Mouse (Mus musculus) heart, adult 2 months (tissue): Measurements from ENCODE around the gene Snx11. TPM values are rescaled to one million over a fixed set of nuclear protein-coding genes. Genes with fewer than 3 reads are reported as not detected.
"Not testable (repeated sequence)": the region's sequence is repeated elsewhere in the genome, so short reads cannot be mapped to it uniquely, and the experiment has no call there.

Experiments used
- DNase-seq, 2 experiments: peaks; one replicate each; pipeline ENCODE4 v3.0.0; 2021
- H3K27ac ChIP-seq: fragments of 200-600 bp; 2 replicates; pipeline ENCODE4 v1.8.1; 2022
- H3K27me3 ChIP-seq: fragments of 200-500 bp; 2 replicates; pipeline ENCODE4 v1.6.1; 2012; ENCODE audit warnings: mild to moderate bottlenecking, low read length, inconsistent platforms, mixed read lengths; ENCODE audit not compliant: control insufficient read depth, insufficient read depth
- H3K36me3 ChIP-seq: fragments of 200-500 bp; 2 replicates; pipeline ENCODE4 v1.6.1; 2012; ENCODE audit warnings: low read length, inconsistent platforms; ENCODE audit not compliant: control insufficient read depth, insufficient read depth
- H3K4me1 ChIP-seq: fragments of 200-500 bp; 2 replicates; pipeline ENCODE4 v1.6.1; 2011; ENCODE audit warnings: low read length; ENCODE audit not compliant: control insufficient read depth, insufficient read depth
- H3K4me3 ChIP-seq: fragments of 200-600 bp; 2 replicates; pipeline ENCODE4 v1.8.1; 2022
- H3K79me2 ChIP-seq: fragments of 200-500 bp; replicated peaks from 2 replicates; pipeline ENCODE4 v1.6.1; 2012; ENCODE audit warnings: mild to moderate bottlenecking, inconsistent platforms, low read length, moderate library complexity, mixed read lengths; ENCODE audit not compliant: control insufficient read depth, insufficient read depth
- H3K9ac ChIP-seq: fragments of 200-500 bp; 2 replicates; pipeline ENCODE4 v1.6.1; 2012; ENCODE audit warnings: low read depth, mild to moderate bottlenecking, control low read depth, inconsistent platforms, low read length, mixed read lengths
- CTCF ChIP-seq: fragments of 200-600 bp; IDR thresholded peaks from 2 replicates; pipeline ENCODE4 v1.8.1; 2022; ENCODE audit warnings: antibody characterized with exemption, mild to moderate bottlenecking, moderate library complexity
- EP300 ChIP-seq: fragments of 200-500 bp; IDR thresholded peaks from 2 replicates; pipeline ENCODE4 v1.6.1; 2011; ENCODE audit warnings: low read depth, low read length, control low read depth; ENCODE audit not compliant: insufficient read depth
- POLR2A ChIP-seq: fragments of 200-500 bp; IDR thresholded peaks from 2 replicates; pipeline ENCODE4 v1.6.1; 2011; ENCODE audit warnings: mild to moderate bottlenecking, low read depth, low read length, control low read depth; ENCODE audit not compliant: insufficient read depth
- WGBS: fragments of 180-500 bp; shearing (Covaris S2); methylation state at CpG from one replicate; pipeline ENCODE4 v1.1.7; 2018; 5-methylcytosine and 5-hydroxymethylcytosine counted together
- intact Hi-C: fragments of 180-260 bp; cut with DNase I; formaldehyde crosslinking; loops from one replicate; pipeline ENCODE4 v1.15.1; 2025
- polyA plus RNA-seq: library from polyadenylated mRNA; depleted of rRNA; stranded (reverse); fragments of >200 nt; gene quantifications from 2 replicates; pipeline ENCODE4 v1.2.3, GENCODE M21; 2012
- total RNA-seq, 2 experiments: library from RNA; stranded (reverse); gene quantifications; 2 replicates each; pipeline ENCODE4 v1.2.3; 2021

Gene Snx11
- total and polyA plus RNA-seq, 3 experiments, result 11.1 to 12.5 (median 11.6) TPM

DNA sequence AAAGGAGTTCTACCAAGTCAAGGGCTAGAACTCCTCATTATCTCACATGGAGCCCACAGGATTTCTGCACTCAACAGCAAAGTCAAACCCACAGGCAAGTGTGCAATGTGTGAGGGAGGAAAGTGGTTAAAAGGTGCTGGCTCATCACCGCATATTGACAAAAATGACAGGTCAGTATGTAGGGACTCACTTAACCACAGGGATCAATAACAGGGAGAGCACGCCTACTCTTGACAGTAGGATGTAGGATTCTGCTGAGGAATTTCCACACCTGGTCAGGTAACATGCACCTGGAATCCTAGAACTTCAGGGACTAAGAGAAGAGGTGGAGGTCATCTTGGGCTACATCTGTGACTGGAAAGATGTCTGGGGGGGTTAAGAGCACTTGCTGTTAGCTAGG is 38.5 kb upstream of the Snx11 start:
- intact Hi-C loops, result no loop called here
- no peaks in the 10 kb centered on the region for H3K79me2 ChIP-seq
- TF ChIP-seq POLR2A (no peak), CTCF (no peak), EP300 (no peak)
- H3K9ac ChIP-seq, result no peak overlapping the region
- 100% methylated on average over 2 of the region's 2 CpGs for WGBS
- H3K36me3 ChIP-seq, result peaks cover 9% of the 10 kb centered on the region
- H3K27me3 ChIP-seq, result no peaks in the 10 kb centered on the region
- DNase-seq, result no peak
- H3K4me1 ChIP-seq, result no peaks in the 10 kb centered on the region
- no peak overlapping the region for H3K4me3 ChIP-seq
- H3K27ac ChIP-seq, result no peak overlapping the region

DNA sequence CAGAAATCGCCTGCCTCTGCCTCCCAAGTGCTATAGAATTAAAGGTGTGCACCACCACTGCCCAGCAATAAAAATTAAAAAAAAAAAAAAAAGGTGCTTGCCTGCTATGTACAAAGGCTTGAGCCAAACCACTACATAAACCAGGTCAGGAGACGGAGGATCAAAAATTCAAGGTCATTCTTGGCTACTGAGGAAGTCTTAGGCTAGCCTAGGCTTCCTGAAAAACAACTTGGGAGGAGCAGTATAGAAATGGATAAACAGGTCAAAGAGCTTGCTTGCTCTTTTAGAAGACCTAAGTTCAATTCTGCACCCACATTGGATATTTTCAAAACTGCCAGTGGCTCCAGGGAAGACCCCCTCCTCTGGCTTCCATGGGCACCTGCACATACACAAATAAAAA is 37.1 kb upstream of the Snx11 start:
- no peak for DNase-seq
- Histone ChIP-seq H3K9ac (no peak overlapping the region), H3K27me3 (no peaks in the 10 kb centered on the region), H3K79me2 (no peaks in the 10 kb centered on the region), H3K4me1 (no peaks in the 10 kb centered on the region), H3K4me3 (no peak overlapping the region), H3K36me3 (peaks cover 9% of the 10 kb centered on the region), H3K27ac (no peak overlapping the region)
- intact Hi-C loops, result no loop called here
- TF ChIP-seq CTCF, result no peak
- no peak for TF ChIP-seq POLR2A
- no peak for TF ChIP-seq EP300
- 64% methylated on average over 2 of the region's 2 CpGs for WGBS

DNA sequence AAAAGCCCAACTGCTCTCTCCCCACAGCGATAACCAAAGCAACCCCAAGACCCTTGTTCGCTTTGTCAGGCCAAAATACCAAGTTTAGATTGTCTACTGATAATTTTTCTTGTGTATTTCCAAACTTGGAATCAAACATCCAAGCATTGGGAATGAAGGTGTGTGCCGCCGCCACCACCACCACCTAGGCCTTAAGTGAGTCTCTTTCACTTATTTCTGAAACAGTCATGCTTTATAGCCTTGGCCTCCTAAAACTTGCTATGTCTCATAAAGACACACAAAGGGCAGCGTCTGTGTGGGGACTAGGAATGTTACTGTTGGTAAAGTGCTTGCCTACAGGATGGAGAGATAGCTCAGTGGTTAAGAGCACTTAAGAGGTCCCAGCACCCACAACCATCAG is 36.6 kb upstream of the Snx11 start:
- peaks cover 9% of the 10 kb centered on the region for H3K36me3 ChIP-seq
- TF ChIP-seq CTCF (no peak), EP300 (no peak), POLR2A (no peak)
- H3K4me3 ChIP-seq, result no peak overlapping the region
- no peaks in the 10 kb centered on the region for H3K4me1 ChIP-seq
- no peaks in the 10 kb centered on the region for H3K27me3 ChIP-seq
- no peaks in the 10 kb centered on the region for H3K79me2 ChIP-seq
- WGBS, result 90% methylated on average over 5 of the region's 5 CpGs
- no peak overlapping the region for H3K27ac ChIP-seq
- DNase-seq, result no peak
- no peak overlapping the region for H3K9ac ChIP-seq
- intact Hi-C loops, result no loop called here

DNA sequence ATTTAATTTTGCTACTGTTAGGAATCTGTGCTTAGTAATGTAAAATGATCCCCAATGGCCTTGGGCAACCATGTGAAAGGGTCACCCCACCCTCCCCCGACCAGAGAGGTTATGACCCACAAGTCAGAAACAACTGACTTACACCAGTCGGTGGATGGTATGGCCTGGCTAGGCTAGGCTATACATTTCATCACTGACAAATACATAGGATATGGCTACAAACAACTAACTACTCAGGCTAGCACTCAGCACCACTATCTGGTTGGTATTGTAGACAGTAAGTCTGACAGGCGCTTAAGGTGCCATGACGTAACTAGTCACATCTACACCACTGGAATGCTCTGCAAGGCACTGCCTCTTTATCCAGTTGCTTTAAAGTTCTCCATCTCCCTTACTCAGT is 36.1 kb upstream of the Snx11 start:
- Histone ChIP-seq H3K36me3 (peaks cover 9% of the 10 kb centered on the region), H3K27me3 (no peaks in the 10 kb centered on the region), H3K4me1 (no peaks in the 10 kb centered on the region), H3K79me2 (no peaks in the 10 kb centered on the region), H3K9ac (no peak overlapping the region), H3K27ac (no peak overlapping the region), H3K4me3 (no peak overlapping the region)
- 90% methylated on average over 4 of the region's 4 CpGs for WGBS
- no peak for TF ChIP-seq EP300
- intact Hi-C loops, result no loop called here
- DNase-seq, result no peak

DNA sequence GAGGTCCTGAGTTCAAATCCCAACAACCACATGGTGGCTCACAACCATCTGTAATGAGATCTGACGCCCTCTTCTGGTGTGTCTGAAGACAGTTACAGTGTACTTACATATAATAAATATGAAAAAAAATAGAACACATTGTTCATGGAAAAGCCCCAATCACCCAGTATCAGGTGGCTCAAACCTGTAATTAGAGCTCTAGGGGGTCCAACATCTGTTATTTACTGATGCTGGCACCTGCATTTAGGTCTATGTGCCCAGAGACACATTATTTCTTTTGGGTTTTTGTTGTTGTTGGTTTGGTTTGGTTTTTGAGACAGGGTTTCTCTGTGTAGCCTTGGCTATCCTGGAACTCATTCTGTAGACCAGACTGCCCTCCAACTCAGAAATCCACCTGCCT is 33.8 kb upstream of the Snx11 start:
- not testable (repeated sequence) for H3K36me3 ChIP-seq

DNA sequence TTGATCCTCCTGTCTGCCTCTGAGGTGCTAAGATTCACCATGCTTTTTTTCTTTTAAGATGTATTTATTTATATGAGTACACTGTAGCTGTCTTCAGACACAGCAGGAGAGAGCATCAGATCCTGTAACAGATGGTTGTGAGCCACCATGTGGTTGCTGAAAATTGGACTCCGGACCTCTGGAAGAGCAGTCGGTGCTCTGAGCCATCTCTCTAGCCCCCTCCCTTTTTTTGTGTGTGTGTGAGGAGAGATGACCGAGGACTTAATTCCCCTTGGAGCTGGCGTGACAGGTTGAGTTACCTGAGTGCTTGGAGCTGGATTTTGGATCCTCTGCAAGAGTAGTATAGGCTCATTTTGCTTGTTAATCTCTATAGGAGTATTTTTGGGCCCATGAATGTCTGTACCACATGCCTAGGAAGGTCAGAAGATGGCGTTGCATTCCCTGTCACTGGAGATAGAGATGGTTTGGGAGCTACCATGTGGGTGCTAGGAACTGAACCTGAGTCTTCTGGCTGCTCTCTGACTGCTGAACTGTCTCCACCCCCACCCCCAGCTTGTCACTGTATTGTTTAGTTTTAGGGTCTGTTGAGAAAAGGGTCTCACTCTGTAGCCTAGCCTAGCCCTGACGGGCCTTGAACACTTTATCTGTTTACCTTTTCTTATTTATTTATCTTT is 32.3 kb upstream of the Snx11 start:
- H3K4me1 ChIP-seq, result no peaks in the 10 kb centered on the region
- intact Hi-C loops, result no loop called here
- TF ChIP-seq POLR2A (no peak), EP300 (no peak), CTCF (no peak)
- WGBS, result 91% methylated on average over 6 of the region's 6 CpGs
- no peaks in the 10 kb centered on the region for H3K79me2 ChIP-seq
- no peak for DNase-seq
- peaks cover 4% of the 10 kb centered on the region; the same call in 1 of the 2 replicates for H3K36me3 ChIP-seq
- H3K27ac ChIP-seq, result no peak overlapping the region
- no peaks in the 10 kb centered on the region for H3K27me3 ChIP-seq
- H3K9ac ChIP-seq, result no peak overlapping the region
- no peak overlapping the region for H3K4me3 ChIP-seq

More for the DNA sequence above, 33.8 kb upstream of the Snx11 start:
- DNase-seq, H3K27me3 ChIP-seq, H3K27ac ChIP-seq, H3K4me3 ChIP-seq, H3K4me1 ChIP-seq, H3K79me2 ChIP-seq, intact Hi-C loops, H3K9ac ChIP-seq: not testable (repeated sequence)
- 97% methylated on average over 1 of the region's 1 CpGs for WGBS

DNA sequence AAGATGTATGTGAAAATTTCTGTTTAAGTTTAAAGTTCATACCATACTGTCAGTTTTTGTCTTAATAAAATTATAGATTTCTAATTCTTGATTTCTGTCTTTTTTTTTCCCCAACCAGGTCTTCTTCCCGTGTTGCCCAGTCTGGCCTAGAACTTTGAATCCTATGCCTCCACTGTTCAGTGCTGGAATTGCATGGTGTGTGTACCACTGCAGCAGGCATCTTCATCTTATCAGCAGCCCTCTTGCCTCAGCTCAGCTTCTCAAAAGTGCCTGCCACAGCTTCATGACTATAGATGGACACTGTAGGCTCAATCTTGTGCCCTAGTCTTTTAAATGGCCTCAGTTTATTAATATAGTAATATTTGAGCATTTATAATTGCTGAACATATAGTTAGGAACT is 30.7 kb upstream of the Snx11 start:
- Histone ChIP-seq H3K27ac (no peak overlapping the region), H3K4me3 (no peak overlapping the region), H3K79me2 (no peaks in the 10 kb centered on the region), H3K4me1 (no peaks in the 10 kb centered on the region), H3K27me3 (no peaks in the 10 kb centered on the region), H3K36me3 (no peaks in the 10 kb centered on the region), H3K9ac (no peak overlapping the region)
- intact Hi-C loops, result no loop called here
- TF ChIP-seq EP300 (no peak), CTCF (peak; percentile 46)
- 26% methylated on average over 1 of the region's 1 CpGs for WGBS
- DNase-seq, result no peak
